Mouse (Mus musculus) kidney, adult 11 months (tissue): ENCODE data around the gene Hexdc.

ENCODE experiments used
- DNase-seq: peaks from one replicate; pipeline ENCODE4 v3.0.0; 2022

The Hexdc gene

GRCm38 (mm10) chr11:121204161-121205006 is at the start of gene Hexdc, which contains the start of gene Ogfod3:
Gene Hexdc (plus strand): TSS chr11:121204433.
Gene Ogfod3 (minus strand): TSS chr11:121204711.
- peak; percentile 98 for DNase-seq

- DNase-seq, result no peak
Observed at GRCm38 (mm10) chr11:121156411-121156891, 47.8 kb upstream of the Hexdc start.

- DNase-seq, result no peak
Observed at GRCm38 (mm10) chr11:121159971-121160370, 44.3 kb upstream of the Hexdc start, which contains the start of gene Uts2r. Gene Uts2r (plus strand): TSS chr11:121160271.

GRCm38 (mm10) chr11:121160636-121161346 is 43.4 kb upstream of the Hexdc start:
- no peak for DNase-seq

GRCm38 (mm10) chr11:121163751-121164150 is 40.5 kb upstream of the Hexdc start:
- no peak for DNase-seq

- DNase-seq, result no peak
Observed at GRCm38 (mm10) chr11:121173203-121173602, 31.0 kb upstream of the Hexdc start.

- DNase-seq, result no peak
Observed at GRCm38 (mm10) chr11:121174234-121174633, 30.0 kb upstream of the Hexdc start.

GRCm38 (mm10) chr11:121176285-121177270 is 27.7 kb upstream of the Hexdc start:
- peak; percentile 9 for DNase-seq

- peak; percentile 69 for DNase-seq
Observed at GRCm38 (mm10) chr11:121189681-121190080, 14.6 kb upstream of the Hexdc start.

- no peak for DNase-seq
Observed at GRCm38 (mm10) chr11:121192742-121193141, 11.5 kb upstream of the Hexdc start.

GRCm38 (mm10) chr11:121193415-121193814 is 10.8 kb upstream of the Hexdc start:
- DNase-seq, result no peak

- no peak for DNase-seq
Observed at GRCm38 (mm10) chr11:121198622-121199021, 5.6 kb upstream of the Hexdc start.

GRCm38 (mm10) chr11:121199851-121200250 is 4.4 kb upstream of the Hexdc start:
- no peak for DNase-seq

- DNase-seq, result peak; percentile 64
Observed at GRCm38 (mm10) chr11:121200781-121201180, 3.5 kb upstream of the Hexdc start.

- peak; percentile 38 for DNase-seq
Observed at GRCm38 (mm10) chr11:121201436-121202198, 2.6 kb upstream of the Hexdc start.

- DNase-seq, result no peak
Observed at GRCm38 (mm10) chr11:121203859-121204160, 423 bp upstream of the Hexdc start.

GRCm38 (mm10) chr11:121216831-121217230 is 12.6 kb downstream of the Hexdc start:
- DNase-seq, result no peak

GRCm38 (mm10) chr11:121219776-121220175 is 15.5 kb downstream of the Hexdc start:
- DNase-seq, result no peak

GRCm38 (mm10) chr11:121220771-121221170 is 16.5 kb downstream of the Hexdc start:
- DNase-seq, result no peak

GRCm38 (mm10) chr11:121221321-121222010 is 17.2 kb downstream of the Hexdc start:
- DNase-seq, result no peak
